In genomic region chr1:181371226-181371625, GRCm38 (mm10) we compare ENCODE assay signal across 22 mouse cellular contexts. TPM values are rescaled to one million over a fixed set of nuclear protein-coding genes. Genes with fewer than 3 reads are reported as not detected.
DNase-seq lines count a peak whose midpoint lies in the region; ATAC-seq and TF ChIP-seq lines count a peak whose summit lies in the region.
"Had no signal": no experiment of that assay in that cellular context is flagged by ENCODE, and none has a peak within 500 bp of the region (broad histone marks: within the 10 kb centered on the region; RNA-seq: fewer than 3 reads in every experiment).

No protein-coding gene starts in this region.

- no peak overlapping the region for H3K4me3 ChIP-seq in layer of hippocampus, adult 2 months
- H3K4me3 ChIP-seq: embryonic facial prominence, embryonic 10.5 days; heart, adult 2 months; heart, embryonic 15.5 days; intestine, embryonic 15.5 days had no signal

- TF ChIP-seq CTCF in layer of hippocampus, adult 2 months (conservative IDR thresholded peaks at IDR 0.05): no peak

- no peak for DNase-seq in layer of hippocampus, adult 2 months (ENCODE audit: low spot score in 2 of 2)
- no peak for DNase-seq in layer of hippocampus, adult 9-10 months (ENCODE audit: low spot score)
- peak; percentile 59 for DNase-seq in 3134 (ENCODE audit: extremely low read depth, insufficient read length, low spot score)
- DNase-seq in 416B (ENCODE audit: low read depth): peak; percentile 96
- no peak for DNase-seq in kidney, postnatal 36 days
- no peak for DNase-seq in adrenal gland, postnatal 25 days
- DNase-seq: adrenal gland, adult 8-10 months; cerebellum, adult 11-12 months; cerebellum, adult 9-10 months; cerebellum, postnatal 25 days; forebrain, postnatal 0 days; gastrocnemius, postnatal 14 days; heart, adult 2 months; heart, postnatal 14 days had no signal

- ATAC-seq in common myeloid progenitor, adult 5-6 weeks (replicated peaks; ENCODE audit: low read depth, poor library complexity, severe bottlenecking): 0 out of 2 replicates have a peak, but pooled peaks have one; percentile 8
- ATAC-seq: intestine, embryonic 15.5 days had no signal

- H3K27ac ChIP-seq in layer of hippocampus, adult 2 months: 0 out of 2 replicates have a peak overlapping the region, but pooled peaks have one; percentile 14
- H3K27ac ChIP-seq: embryonic facial prominence, embryonic 10.5 days; heart, adult 2 months; heart, embryonic 15.5 days; hindbrain, embryonic 14.5 days; intestine, embryonic 15.5 days had no signal

RNA-seq across cellular contexts. Expression of gene Cnih3, which starts 18.8 kb away (rescaled TPM):
- total RNA-seq in layer of hippocampus, adult 2 months (2021): 10 to 100 TPM; 68.5 to 71.3 TPM
- total RNA-seq in common myeloid progenitor, adult 5-6 weeks (2017): 0.09 TPM in 1 of 2 replicates, not detected in the other
- total RNA-seq in adrenal gland, postnatal 25 days (2021): not detected in 2 replicates
- total RNA-seq: gastrocnemius, adult 18-20 months; heart, adult 2 months; heart, postnatal 14 days; hematopoietic stem cell, adult 5-6 weeks; MEL had no signal

Comparison
In these comparisons a context has a peak if more than half of its experiments do, and no peak if none do; other contexts are left out.
1. DNase-seq: peak in 3134 (single experiment) and 416B (single experiment); none in layer of hippocampus, adult 2 months (0 of 2), layer of hippocampus, adult 9-10 months (single experiment), kidney, postnatal 36 days (0 of 2) and adrenal gland, postnatal 25 days (single experiment).
2. RNA of gene Cnih3, which starts 18.8 kb away (total RNA-seq): 68.5 to 71.3 TPM in layer of hippocampus, adult 2 months; 0.09 TPM in common myeloid progenitor, adult 5-6 weeks and not detected in adrenal gland, postnatal 25 days; every median in the first group is over 10 times any median in the second.